Mouse (Mus musculus): Measurements from ENCODE around the gene Ptges. TPM values are rescaled to one million over a fixed set of nuclear protein-coding genes. Genes with fewer than 3 reads are reported as not detected.

Ptges gene
- polyA plus RNA-seq, 1 experiment from 2014 or later, result 2.8 TPM

DNA sequence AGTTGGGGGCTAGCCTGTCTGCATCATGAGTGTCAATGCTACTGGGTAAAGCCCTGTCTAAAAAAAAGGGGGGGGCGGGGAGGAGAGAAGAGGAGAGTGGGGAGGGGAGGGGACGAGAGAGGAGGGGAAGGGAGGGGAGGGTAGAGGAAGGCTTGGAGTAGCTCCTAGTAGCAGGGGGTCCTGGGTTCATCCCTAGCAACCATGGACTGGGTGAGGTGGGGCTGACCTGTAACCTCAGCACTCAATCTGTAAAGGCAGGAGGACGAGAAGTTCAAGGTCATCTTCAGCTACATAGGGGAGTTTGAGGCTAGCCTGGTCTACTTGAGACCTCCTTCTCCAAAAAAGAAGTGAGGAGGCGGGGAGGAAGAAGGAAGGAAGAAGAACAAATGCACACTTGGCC is 67.6 kb downstream of the Ptges start:
- WGBS, result 61% methylated on average over 4 of the region's 4 CpGs
- ATAC-seq, result no peak

DNA sequence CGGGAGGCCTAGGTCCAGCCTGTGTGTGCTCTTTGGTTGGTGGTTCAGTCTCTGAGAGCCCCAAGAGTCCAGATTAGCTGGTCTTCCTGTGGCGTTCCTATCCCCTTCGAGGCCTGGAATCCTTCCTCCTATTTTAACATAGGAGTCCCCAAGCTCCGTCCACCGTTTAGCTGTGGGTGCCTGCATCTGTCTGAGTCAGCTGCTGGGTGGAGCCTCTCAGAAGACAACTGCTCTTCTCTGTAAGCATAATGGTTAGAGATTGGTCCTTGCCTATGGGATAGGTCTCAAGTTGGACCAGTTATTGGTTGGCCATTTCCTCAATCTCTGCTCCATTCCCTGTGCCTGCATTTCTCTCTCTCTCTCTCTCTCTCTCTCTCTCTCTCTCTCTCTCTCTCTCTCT is 69.9 kb downstream of the Ptges start:
- no peak overlapping the region for H3K4me3 ChIP-seq (replicated peaks)
- H3K4me1 ChIP-seq (replicated peaks), result peaks cover 6% of the 10 kb centered on the region; the same call in 1 of the 2 replicates
- no peak overlapping the region for H3K9ac ChIP-seq
- H3K36me3 ChIP-seq, result no peaks in the 10 kb centered on the region
- 67% methylated on average over 5 of the region's 5 CpGs for WGBS
- no peak for ATAC-seq
- no peak overlapping the region for H3K4me2 ChIP-seq (replicated peaks)
- H3K9me3 ChIP-seq, result no peaks in the 10 kb centered on the region
- H3K27ac ChIP-seq, result no peak overlapping the region
- peaks cover 11% of the 10 kb centered on the region for H3K27me3 ChIP-seq (replicated peaks)

More for the DNA sequence above, 67.6 kb downstream of the Ptges start:
- Histone ChIP-seq H3K27me3 (replicated peaks) (peaks cover 19% of the 10 kb centered on the region), H3K9me3 (no peaks in the 10 kb centered on the region), H3K9ac (no peak overlapping the region), H3K36me3 (no peaks in the 10 kb centered on the region), H3K4me2 (replicated peaks) (no peak overlapping the region), H3K27ac (no peak overlapping the region), H3K4me1 (replicated peaks) (peaks cover 11% of the 10 kb centered on the region; the same call in 1 of the 2 replicates), H3K4me3 (replicated peaks) (no peak overlapping the region)

DNA sequence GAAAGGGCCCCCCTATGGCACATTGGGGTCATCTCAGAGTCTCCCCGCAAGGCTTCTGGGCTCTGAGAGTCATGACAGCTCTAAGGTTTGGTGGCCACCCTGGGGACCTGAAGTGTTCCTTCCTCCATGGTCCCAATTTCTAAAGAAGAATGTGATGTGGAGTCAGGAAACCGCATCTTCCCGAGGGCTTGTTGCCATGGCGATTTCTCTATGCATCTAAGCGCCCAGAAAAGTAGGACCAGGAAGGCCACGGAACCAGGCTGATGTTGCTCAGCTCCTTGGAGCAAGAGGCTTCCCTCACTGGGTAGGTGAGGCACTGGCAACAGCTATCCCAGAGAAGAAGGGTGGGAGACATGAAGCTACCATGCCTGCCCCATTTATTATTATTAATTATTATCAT is 72.6 kb downstream of the Ptges start:
- Histone ChIP-seq H3K27me3 (replicated peaks) (no peaks in the 10 kb centered on the region), H3K4me1 (replicated peaks) (peaks cover 7% of the 10 kb centered on the region; the same call in 1 of the 2 replicates), H3K9me3 (no peaks in the 10 kb centered on the region), H3K4me3 (replicated peaks) (no peak overlapping the region), H3K27ac (no peak overlapping the region), H3K36me3 (no peaks in the 10 kb centered on the region), H3K9ac (no peak overlapping the region), H3K4me2 (replicated peaks) (no peak overlapping the region)
- ATAC-seq, result no peak
- WGBS, result 78% methylated on average over 6 of the region's 6 CpGs

DNA sequence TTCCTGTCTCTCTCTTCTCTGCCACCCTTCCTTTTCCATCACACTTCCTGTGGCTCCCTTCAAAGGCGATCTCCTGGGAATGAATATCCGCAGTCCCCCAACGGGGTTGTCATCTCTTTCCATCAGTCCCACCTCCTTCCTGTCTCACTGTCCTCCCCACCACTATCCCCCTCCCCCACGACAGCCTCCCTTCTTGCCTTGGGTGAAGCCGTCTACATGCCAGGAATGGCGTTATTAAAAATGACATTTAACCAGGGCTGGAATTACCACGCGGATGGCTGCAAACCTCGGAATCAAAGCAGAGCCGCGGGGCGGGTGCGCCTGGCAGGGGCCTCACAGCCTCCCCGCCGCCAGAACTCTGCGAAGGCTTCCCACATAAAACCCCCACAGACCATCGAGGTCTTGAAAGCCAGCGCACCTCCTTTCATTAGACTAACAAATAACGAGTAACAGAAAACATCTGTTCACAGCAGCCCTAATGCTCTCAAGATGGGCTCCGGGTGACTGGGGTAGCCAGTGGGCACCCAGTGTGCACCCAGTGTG is 76.8 kb downstream of the Ptges start:
- ATAC-seq, result no peak
- H3K4me1 ChIP-seq (replicated peaks), result peaks cover 7% of the 10 kb centered on the region; the same call in 1 of the 2 replicates
- no peaks in the 10 kb centered on the region for H3K9me3 ChIP-seq
- H3K4me2 ChIP-seq (replicated peaks), result peak overlapping the region; percentile 3; the same call in 1 of the 2 replicates
- WGBS, result 29% methylated on average over 20 of the region's 20 CpGs
- H3K27ac ChIP-seq, result no peak overlapping the region
- peaks cover 4% of the 10 kb centered on the region; the same call in 1 of the 2 replicates for H3K27me3 ChIP-seq (replicated peaks)
- no peak overlapping the region for H3K4me3 ChIP-seq (replicated peaks)
- no peak overlapping the region for H3K9ac ChIP-seq
- no peaks in the 10 kb centered on the region for H3K36me3 ChIP-seq

DNA sequence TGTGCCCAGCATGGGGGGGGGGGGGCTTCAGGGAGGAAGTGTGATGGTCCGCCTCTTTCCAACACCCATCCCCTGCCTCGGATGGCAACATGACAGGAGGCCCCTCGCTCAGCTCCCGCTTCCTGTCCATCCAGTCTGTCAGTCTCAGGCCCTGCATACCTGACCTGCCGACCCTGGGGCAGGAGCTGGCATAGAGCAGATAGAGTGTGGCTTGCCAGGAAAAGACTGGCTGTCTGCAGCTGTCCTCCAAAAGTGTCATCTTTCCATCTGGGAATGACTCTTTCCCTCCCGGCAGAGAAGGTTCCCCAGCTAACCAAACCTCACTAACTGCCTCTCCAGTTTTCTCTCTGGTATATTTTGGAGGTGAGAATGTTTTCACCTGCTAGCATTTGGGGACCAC is 79.1 kb downstream of the Ptges start:
- no peak overlapping the region for H3K27ac ChIP-seq
- no peak overlapping the region for H3K9ac ChIP-seq
- H3K4me1 ChIP-seq (replicated peaks), result peaks cover 12% of the 10 kb centered on the region; the same call in 1 of the 2 replicates
- H3K9me3 ChIP-seq, result no peaks in the 10 kb centered on the region
- no peak overlapping the region for H3K4me2 ChIP-seq (replicated peaks)
- no peak for ATAC-seq
- H3K27me3 ChIP-seq (replicated peaks), result peaks cover 21% of the 10 kb centered on the region
- WGBS, result 34% methylated on average over 5 of the region's 6 CpGs
- H3K36me3 ChIP-seq, result no peaks in the 10 kb centered on the region
- no peak overlapping the region for H3K4me3 ChIP-seq (replicated peaks)

DNA sequence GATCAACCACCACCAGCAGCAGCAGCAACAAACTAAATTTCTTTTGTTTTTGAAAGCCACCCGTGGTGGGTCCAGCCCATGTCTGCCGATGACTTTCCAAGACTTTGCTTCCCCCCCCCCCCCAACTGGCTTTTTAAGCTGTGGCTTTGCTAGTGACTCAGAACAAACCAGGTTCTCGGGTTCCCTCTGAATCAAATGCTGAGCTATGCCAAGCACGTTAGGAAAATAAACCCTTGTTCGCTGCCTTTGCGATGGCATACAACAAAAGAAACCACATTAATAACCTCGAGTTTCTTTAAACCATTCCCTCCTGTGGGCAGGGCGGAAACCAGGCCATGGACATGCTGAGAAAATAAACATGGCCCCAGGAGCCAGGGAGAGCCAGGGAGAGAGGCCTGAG is 81.5 kb downstream of the Ptges start:
- Histone ChIP-seq H3K27ac (no peak overlapping the region), H3K4me2 (replicated peaks) (no peak overlapping the region), H3K4me1 (replicated peaks) (peaks cover 18% of the 10 kb centered on the region; the same call in 1 of the 2 replicates), H3K9me3 (no peaks in the 10 kb centered on the region), H3K27me3 (replicated peaks) (peaks cover 39% of the 10 kb centered on the region), H3K9ac (no peak overlapping the region), H3K36me3 (no peaks in the 10 kb centered on the region), H3K4me3 (replicated peaks) (no peak overlapping the region)
- 71% methylated on average over 8 of the region's 8 CpGs for WGBS
- no peak for ATAC-seq

DNA sequence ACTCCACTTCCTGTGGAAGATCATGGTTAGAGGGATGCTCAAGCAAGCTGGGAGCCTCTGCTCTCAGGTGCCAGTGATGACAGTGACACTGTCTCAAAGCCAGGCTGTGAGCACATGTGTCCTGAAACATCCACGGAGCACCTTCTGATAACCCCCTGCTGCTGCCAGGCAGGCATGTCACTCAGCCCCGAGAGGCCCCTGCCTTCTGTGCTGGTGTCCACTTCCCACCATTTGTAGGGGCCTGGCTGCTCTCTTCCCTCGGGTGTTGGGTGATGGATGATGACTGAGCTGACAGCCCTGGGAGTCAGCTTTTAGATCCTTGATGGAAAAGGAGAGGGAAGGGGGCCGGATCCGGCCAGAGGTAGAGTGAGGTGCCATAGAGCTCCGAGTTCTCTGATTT is 82.9 kb downstream of the Ptges start:
- Histone ChIP-seq H3K4me1 (replicated peaks) (peaks cover 11% of the 10 kb centered on the region; the same call in 1 of the 2 replicates), H3K36me3 (no peaks in the 10 kb centered on the region), H3K4me3 (replicated peaks) (no peak overlapping the region), H3K9ac (no peak overlapping the region), H3K4me2 (replicated peaks) (no peak overlapping the region), H3K27ac (no peak overlapping the region), H3K27me3 (replicated peaks) (peaks cover 42% of the 10 kb centered on the region), H3K9me3 (no peaks in the 10 kb centered on the region)
- WGBS, result 28% methylated on average over 6 of the region's 6 CpGs
- no peak for ATAC-seq

DNA sequence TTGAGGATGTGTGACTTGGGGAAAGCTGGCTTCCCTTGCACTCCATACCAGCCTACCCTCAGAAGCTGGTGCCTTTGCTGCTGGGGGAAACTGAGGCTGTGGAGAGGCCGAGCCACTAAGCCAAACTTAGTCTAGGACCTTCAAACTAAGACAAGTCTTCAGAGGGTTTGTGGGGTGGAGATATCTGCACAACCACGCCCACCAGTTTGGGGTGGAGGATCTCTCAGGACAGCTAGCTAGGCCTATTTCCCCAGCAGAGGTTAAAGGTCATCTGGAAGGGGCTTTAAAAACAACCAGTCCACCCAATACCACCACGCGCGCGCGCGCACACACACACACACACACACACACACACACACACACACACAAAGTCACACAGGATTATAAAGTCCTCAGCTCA is 83.4 kb downstream of the Ptges start:
- Histone ChIP-seq H3K4me3 (replicated peaks) (no peak overlapping the region), H3K36me3 (no peaks in the 10 kb centered on the region), H3K4me1 (replicated peaks) (peaks cover 11% of the 10 kb centered on the region; the same call in 1 of the 2 replicates), H3K4me2 (replicated peaks) (peak overlapping the region; percentile 96), H3K27ac (no peak overlapping the region), H3K9me3 (no peaks in the 10 kb centered on the region), H3K27me3 (replicated peaks) (peaks cover 42% of the 10 kb centered on the region), H3K9ac (no peak overlapping the region)
- ATAC-seq, result no peak
- WGBS, result 75% methylated on average over 8 of the region's 8 CpGs

DNA sequence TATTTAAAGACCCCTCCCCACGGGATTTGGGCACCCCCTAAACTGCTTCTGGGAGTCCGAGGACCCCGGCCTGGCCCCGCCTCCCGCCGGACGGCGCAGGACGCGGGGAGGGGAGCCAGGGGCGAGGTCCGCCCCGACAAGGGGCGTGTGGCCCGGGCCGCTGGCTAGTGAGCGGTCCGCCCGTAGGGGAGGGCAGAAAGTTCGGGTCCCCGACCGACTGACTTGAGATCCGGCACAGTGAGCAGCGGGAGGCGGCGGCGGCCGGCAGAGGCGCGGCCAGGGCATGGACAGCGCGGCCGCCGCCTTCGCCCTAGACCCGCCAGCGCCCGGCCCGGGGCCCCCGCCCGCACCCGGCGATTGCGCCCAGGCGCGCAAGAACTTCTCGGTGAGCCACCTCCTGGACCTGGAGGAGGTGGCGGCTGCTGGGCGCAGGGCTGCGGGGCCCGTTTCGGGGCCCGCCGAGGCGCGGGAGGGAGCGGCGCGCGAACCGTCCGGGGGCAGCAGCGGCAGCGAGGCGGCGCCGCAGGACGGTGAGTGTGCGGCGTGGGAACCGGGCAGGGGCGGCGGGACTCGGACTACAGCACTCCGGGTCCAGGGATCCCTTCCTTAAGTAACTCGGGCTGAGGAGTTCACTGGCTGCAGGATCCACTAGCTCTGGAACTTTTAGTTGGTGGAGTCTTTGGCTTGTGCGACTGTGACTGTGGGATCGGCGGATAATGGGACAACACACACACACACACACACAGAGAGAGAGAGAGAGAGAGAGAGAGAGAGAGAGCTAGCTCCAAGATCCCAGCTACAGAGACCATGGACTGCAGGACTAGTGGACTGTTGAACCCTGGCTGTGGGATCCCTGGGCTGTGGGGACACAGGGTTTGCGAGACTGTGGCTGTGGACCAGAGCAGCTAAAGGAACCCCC is 84.3 kb downstream of the Ptges start:
- peak; percentile 58 for ATAC-seq
- no peaks in the 10 kb centered on the region for H3K9me3 ChIP-seq
- H3K4me3 ChIP-seq (replicated peaks), result peak overlapping the region; percentile 57
- H3K27me3 ChIP-seq (replicated peaks), result peaks cover 38% of the 10 kb centered on the region
- H3K4me1 ChIP-seq (replicated peaks), result peaks cover 11% of the 10 kb centered on the region; the same call in 1 of the 2 replicates
- no peak overlapping the region for H3K27ac ChIP-seq
- H3K36me3 ChIP-seq, result no peaks in the 10 kb centered on the region
- 2% methylated on average over 73 of the region's 80 CpGs for WGBS
- H3K4me2 ChIP-seq (replicated peaks), result peak overlapping the region; percentile 96
- peak overlapping the region; percentile 62 for H3K9ac ChIP-seq

DNA sequence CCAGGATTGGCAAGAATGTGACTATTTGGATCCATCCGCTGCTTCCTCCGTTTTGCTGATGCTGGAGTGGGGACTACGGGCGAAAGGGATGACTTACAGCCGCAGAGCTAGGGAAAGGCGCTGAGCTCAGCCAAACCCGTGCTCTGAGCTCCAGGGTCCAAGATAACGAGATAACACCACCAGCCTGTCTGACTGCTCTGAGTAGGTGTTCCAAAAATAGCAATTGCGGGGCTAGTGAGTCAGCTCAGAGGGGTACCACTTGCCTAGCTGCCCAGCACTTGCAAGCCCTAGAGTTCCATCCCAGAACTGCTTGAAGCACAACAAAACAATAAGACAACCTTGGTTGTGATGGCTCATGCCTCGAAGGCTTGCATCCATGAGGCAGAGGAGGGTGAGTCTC is 87.0 kb downstream of the Ptges start:
- H3K9ac ChIP-seq, result no peak overlapping the region
- no peak overlapping the region for H3K4me2 ChIP-seq (replicated peaks)
- H3K4me3 ChIP-seq (replicated peaks), result no peak overlapping the region
- no peak overlapping the region for H3K27ac ChIP-seq
- WGBS, result 37% methylated on average over 10 of the region's 10 CpGs
- no peak for ATAC-seq
- H3K4me1 ChIP-seq (replicated peaks), result peaks cover 11% of the 10 kb centered on the region; the same call in 1 of the 2 replicates
- no peaks in the 10 kb centered on the region for H3K9me3 ChIP-seq
- no peaks in the 10 kb centered on the region for H3K36me3 ChIP-seq
- H3K27me3 ChIP-seq (replicated peaks), result peaks cover 38% of the 10 kb centered on the region
